25 mouse cellular contexts compared by ENCODE assay signal in the genomic region with DNA sequence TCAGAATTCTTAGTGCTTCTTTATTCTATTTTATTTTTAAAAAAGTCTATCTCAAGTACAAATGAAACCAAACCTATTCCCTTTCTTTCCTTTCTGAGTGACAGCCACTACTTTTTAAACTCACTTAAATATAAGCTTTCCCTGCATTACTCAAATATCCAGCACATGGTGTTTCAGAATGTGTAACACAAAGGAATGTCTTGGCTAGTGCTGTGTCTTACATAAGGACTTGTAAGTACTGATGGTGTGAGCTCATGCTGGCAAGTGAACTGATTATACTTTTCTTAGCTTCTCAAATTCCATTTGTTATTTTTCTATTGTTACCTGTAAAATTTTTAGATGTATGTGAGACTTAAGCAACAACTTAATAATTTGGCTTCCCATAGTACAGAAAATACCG.
"Had no signal": no experiment of that assay in that cellular context is flagged by ENCODE, and none has a peak within 500 bp of the region (broad histone marks: within the 10 kb centered on the region; RNA-seq: fewer than 3 reads in every experiment).

No protein-coding gene starts in this region.

- H3K27ac ChIP-seq: kidney, postnatal 0 days; layer of hippocampus, adult 2 months; limb, embryonic 10.5 days; limb, embryonic 13.5 days; liver, embryonic 12.5 days; liver, embryonic 15.5 days; lung, embryonic 15.5 days; midbrain, embryonic 10.5 days; midbrain, embryonic 13.5 days; neural tube, embryonic 13.5 days; stomach, embryonic 15.5 days had no signal

- H3K4me2 ChIP-seq: limb, embryonic 13.5 days; liver, embryonic 12.5 days; liver, embryonic 15.5 days; lung, embryonic 15.5 days; midbrain, embryonic 13.5 days; neural tube, embryonic 13.5 days; stomach, embryonic 15.5 days had no signal

- H3K4me1 ChIP-seq: limb, embryonic 10.5 days; limb, embryonic 13.5 days; liver, embryonic 12.5 days; liver, embryonic 15.5 days; lung, embryonic 15.5 days; megakaryocyte, embryonic 14.5 days; midbrain, embryonic 10.5 days; midbrain, embryonic 13.5 days; neural tube, embryonic 13.5 days; stomach, embryonic 15.5 days had no signal

- H3K36me3 ChIP-seq: limb, embryonic 10.5 days; limb, embryonic 13.5 days; liver, embryonic 12.5 days; liver, embryonic 15.5 days; lung, embryonic 15.5 days; midbrain, embryonic 10.5 days; midbrain, embryonic 13.5 days; neural tube, embryonic 13.5 days; stomach, embryonic 15.5 days had no signal

- DNase-seq: kidney, adult 2 months; kidney, postnatal 25 days; layer of hippocampus, adult 9-11 months; layer of hippocampus, postnatal 36 days; liver; lung, postnatal 14 days; retina, postnatal 1 day; right cerebral cortex, postnatal 25 days; spleen, adult 18-20 months; thymus, adult 18-20 months; thymus, postnatal 36 days had no signal

- ATAC-seq: liver, embryonic 12.5 days; midbrain, embryonic 13.5 days; midbrain, embryonic 16.5 days had no signal

- H3K4me3 ChIP-seq: layer of hippocampus, adult 2 months; limb, embryonic 10.5 days; limb, embryonic 13.5 days; liver, embryonic 12.5 days; liver, embryonic 15.5 days; lung, embryonic 15.5 days; megakaryocyte, embryonic 14.5 days; midbrain, embryonic 10.5 days; midbrain, embryonic 13.5 days; myocyte; neural tube, embryonic 13.5 days; stomach, embryonic 15.5 days had no signal

- H3K27me3 ChIP-seq: limb, embryonic 13.5 days; liver, embryonic 12.5 days; liver, embryonic 15.5 days; lung, embryonic 15.5 days; megakaryocyte, embryonic 14.5 days; midbrain, embryonic 13.5 days; neural tube, embryonic 13.5 days; stomach, embryonic 15.5 days had no signal

- H3K9ac ChIP-seq: limb, embryonic 13.5 days; liver, embryonic 12.5 days; liver, embryonic 15.5 days; lung, embryonic 15.5 days; midbrain, embryonic 13.5 days; neural tube, embryonic 13.5 days; stomach, embryonic 15.5 days had no signal

- H3K9me3 ChIP-seq: limb, embryonic 10.5 days; limb, embryonic 13.5 days; liver, embryonic 12.5 days; liver, embryonic 15.5 days; lung, embryonic 15.5 days; megakaryocyte, embryonic 14.5 days; midbrain, embryonic 10.5 days; midbrain, embryonic 13.5 days; neural tube, embryonic 13.5 days; stomach, embryonic 15.5 days had no signal
